In genomic region chr4:41705922-41706754, GRCm38 (mm10) we compare ENCODE assay signal across 11 mouse cellular contexts. TPM values are rescaled to one million over a fixed set of nuclear protein-coding genes. Genes with fewer than 3 reads are reported as not detected.
DNase-seq lines count a peak whose midpoint lies in the region; ATAC-seq lines count a peak whose summit lies in the region.
"Had no signal": no experiment of that assay in that cellular context is flagged by ENCODE, and none has a peak within 500 bp of the region (broad histone marks: within the 10 kb centered on the region; RNA-seq: fewer than 3 reads in every experiment).

No protein-coding gene starts in this region.

- peaks cover 47% of the 10 kb centered on the region for H3K4me1 ChIP-seq in hindbrain, embryonic 10.5 days (replicated peaks)
- peaks cover 23% of the 10 kb centered on the region for H3K4me1 ChIP-seq in hindbrain, embryonic 16.5 days (ENCODE audit: control insufficient read depth, insufficient read depth, low read depth, low read length)
- H3K4me1 ChIP-seq in forebrain, embryonic 13.5 days, result peaks cover 50% of the 10 kb centered on the region
- peaks cover 23% of the 10 kb centered on the region for H3K4me1 ChIP-seq in midbrain, embryonic 14.5 days (ENCODE audit: control insufficient read depth, insufficient read depth, low read length)
- H3K4me1 ChIP-seq in limb, embryonic 10.5 days, result peaks cover 41% of the 10 kb centered on the region

- H3K4me2 ChIP-seq in hindbrain, embryonic 16.5 days (ENCODE audit: low read length), result no peak overlapping the region
- peak overlapping the region; percentile 48 for H3K4me2 ChIP-seq in forebrain, embryonic 13.5 days
- H3K4me2 ChIP-seq in midbrain, embryonic 14.5 days (ENCODE audit: low read length), result peak overlapping the region; percentile 42

- peaks cover 28% of the 10 kb centered on the region for H3K27me3 ChIP-seq in hindbrain, embryonic 10.5 days (ENCODE audit: insufficient read depth, poor library complexity, severe bottlenecking)
- no peaks in the 10 kb centered on the region for H3K27me3 ChIP-seq in hindbrain, embryonic 16.5 days (replicated peaks; ENCODE audit: control insufficient read depth, insufficient read depth, low read length)
- H3K27me3 ChIP-seq in forebrain, embryonic 13.5 days, result no peaks in the 10 kb centered on the region; the same call in 1 of the 2 replicates
- H3K27me3 ChIP-seq in midbrain, embryonic 14.5 days (ENCODE audit: control insufficient read depth, insufficient read depth, low read length), result no peaks in the 10 kb centered on the region
- peaks cover 44% of the 10 kb centered on the region for H3K27me3 ChIP-seq in limb, embryonic 10.5 days (ENCODE audit: low read depth, poor library complexity, severe bottlenecking)

- 73% methylated on average over 19 of the region's 19 CpGs for WGBS in hindbrain, embryonic 10.5 days
- 51% methylated on average over 19 of the region's 19 CpGs for WGBS in hindbrain, embryonic 16.5 days
- WGBS in forebrain, embryonic 13.5 days, result 51% methylated on average over 19 of the region's 19 CpGs
- 45% methylated on average over 19 of the region's 19 CpGs for WGBS in midbrain, embryonic 14.5 days
- WGBS in limb, embryonic 10.5 days, result 75% methylated on average over 19 of the region's 19 CpGs

- DNase-seq in cerebellum, adult 8-10 months, result peak; percentile 41
- no peak for DNase-seq in cerebellum, adult 18-20 months
- no peak for DNase-seq in hindbrain, embryonic 10.5 days (ENCODE audit: low spot score)
- peak; percentile 69 for DNase-seq in midbrain, embryonic 14.5 days
- no peak for DNase-seq in right cerebral cortex, adult 18-20 months
- no peak for DNase-seq in limb, embryonic 10.5 days (ENCODE audit: low spot score)

- no peaks in the 10 kb centered on the region for H3K9me3 ChIP-seq in hindbrain, embryonic 10.5 days
- H3K9me3 ChIP-seq in hindbrain, embryonic 16.5 days (ENCODE audit: control insufficient read depth, low read length), result no peaks in the 10 kb centered on the region
- no peaks in the 10 kb centered on the region for H3K9me3 ChIP-seq in forebrain, embryonic 13.5 days (replicated peaks)
- H3K9me3 ChIP-seq in midbrain, embryonic 14.5 days (ENCODE audit: control insufficient read depth, low read length), result no peaks in the 10 kb centered on the region
- no peaks in the 10 kb centered on the region for H3K9me3 ChIP-seq in limb, embryonic 10.5 days (replicated peaks)

- H3K36me3 ChIP-seq in hindbrain, embryonic 10.5 days, result peaks cover 9% of the 10 kb centered on the region
- no peaks in the 10 kb centered on the region for H3K36me3 ChIP-seq in hindbrain, embryonic 16.5 days (ENCODE audit: control insufficient read depth, insufficient read depth, low read length)
- H3K36me3 ChIP-seq in forebrain, embryonic 13.5 days (ENCODE audit: poor library complexity, severe bottlenecking), result peaks cover 8% of the 10 kb centered on the region
- no peaks in the 10 kb centered on the region for H3K36me3 ChIP-seq in midbrain, embryonic 14.5 days (ENCODE audit: control insufficient read depth, insufficient read depth, low read length)
- H3K36me3 ChIP-seq in limb, embryonic 10.5 days, result peaks cover 10% of the 10 kb centered on the region

- ATAC-seq in hindbrain, embryonic 16.5 days, result no peak
- no peak for ATAC-seq in forebrain, embryonic 13.5 days
- ATAC-seq in midbrain, embryonic 14.5 days (ENCODE audit: low FRiP score, low TSS enrichment), result peak; percentile 32; the same call in 1 of the 2 replicates

- peak overlapping the region; percentile 41; the same call in 1 of the 2 replicates for H3K27ac ChIP-seq in hindbrain, embryonic 10.5 days
- no peak overlapping the region for H3K27ac ChIP-seq in hindbrain, embryonic 16.5 days (ENCODE audit: low read depth, low read length)
- peak overlapping the region; percentile 61; the same call in 1 of the 2 replicates for H3K27ac ChIP-seq in forebrain, embryonic 13.5 days
- H3K27ac ChIP-seq in midbrain, embryonic 14.5 days (replicated peaks; ENCODE audit: low read depth, low read length), result peak overlapping the region; percentile 73
- H3K27ac ChIP-seq in limb, embryonic 10.5 days, result no peak overlapping the region
- H3K27ac ChIP-seq: heart, adult 2 months; macrophage had no signal

- H3K4me3 ChIP-seq in hindbrain, embryonic 10.5 days, result peak overlapping the region; percentile 32; the same call in 1 of the 2 replicates
- H3K4me3 ChIP-seq in hindbrain, embryonic 16.5 days (ENCODE audit: low read length), result no peak overlapping the region
- H3K4me3 ChIP-seq in forebrain, embryonic 13.5 days, result 0 out of 2 replicates have a peak overlapping the region, but pooled peaks have one; percentile 4
- no peak overlapping the region for H3K4me3 ChIP-seq in midbrain, embryonic 14.5 days (replicated peaks; ENCODE audit: low read depth, low read length)
- no peak overlapping the region for H3K4me3 ChIP-seq in limb, embryonic 10.5 days
- H3K4me3 ChIP-seq: heart, adult 2 months had no signal

- H3K9ac ChIP-seq in hindbrain, embryonic 16.5 days (ENCODE audit: low read depth, low read length), result no peak overlapping the region
- peak overlapping the region; percentile 26; the same call in 1 of the 2 replicates for H3K9ac ChIP-seq in forebrain, embryonic 13.5 days
- H3K9ac ChIP-seq in midbrain, embryonic 14.5 days (replicated peaks; ENCODE audit: low read length), result no peak overlapping the region

RNA-seq across cellular contexts. Expression of gene Il11ra1, which starts 6.3 kb away (rescaled TPM):
- polyA plus RNA-seq in hindbrain, embryonic 10.5 days (2016; fragmentation: Nextera tagmentation; extraction: Ambion mirVana), result 84.3 and 91.4 TPM in 2 replicates
- 46.4 and 46.6 TPM in 2 replicates for polyA plus RNA-seq in hindbrain, embryonic 16.5 days (2015; fragmentation: Nextera tagmentation; extraction: Ambion mirVana)
- polyA plus RNA-seq in forebrain, embryonic 13.5 days (2015; fragmentation: Nextera tagmentation; extraction: Ambion mirVana), result 28.1 and 30.7 TPM in 2 replicates
- polyA plus RNA-seq in midbrain, embryonic 14.5 days (2014; fragmentation: Nextera tagmentation; extraction: Ambion mirVana), result 28.1 and 32.1 TPM in 2 replicates
- polyA plus RNA-seq in limb, embryonic 10.5 days (2016; fragmentation: Nextera tagmentation; extraction: Ambion mirVana), result 202 and 253 TPM in 2 replicates

RNA-seq across cellular contexts. Expression of gene Rpp25l, which starts 7.2 kb away (rescaled TPM):
- 89.7 and 96.6 TPM in 2 replicates for polyA plus RNA-seq in hindbrain, embryonic 10.5 days (2016; fragmentation: Nextera tagmentation; extraction: Ambion mirVana)
- 63.6 and 65.2 TPM in 2 replicates for polyA plus RNA-seq in hindbrain, embryonic 16.5 days (2015; fragmentation: Nextera tagmentation; extraction: Ambion mirVana)
- 80.7 and 83.8 TPM in 2 replicates for polyA plus RNA-seq in forebrain, embryonic 13.5 days (2015; fragmentation: Nextera tagmentation; extraction: Ambion mirVana)
- polyA plus RNA-seq in midbrain, embryonic 14.5 days (2014; fragmentation: Nextera tagmentation; extraction: Ambion mirVana), result 62.2 and 64.1 TPM in 2 replicates
- polyA plus RNA-seq in limb, embryonic 10.5 days (2016; fragmentation: Nextera tagmentation; extraction: Ambion mirVana), result 93.6 and 101 TPM in 2 replicates

RNA-seq across cellular contexts. Expression of gene Cntfr, which starts 9.2 kb away (rescaled TPM):
- polyA plus RNA-seq in hindbrain, embryonic 10.5 days (2016; fragmentation: Nextera tagmentation; extraction: Ambion mirVana), result 29.7 and 51.6 TPM in 2 replicates
- 22.5 and 29.5 TPM in 2 replicates for polyA plus RNA-seq in hindbrain, embryonic 16.5 days (2015; fragmentation: Nextera tagmentation; extraction: Ambion mirVana)
- 21.1 and 21.8 TPM in 2 replicates for polyA plus RNA-seq in forebrain, embryonic 13.5 days (2015; fragmentation: Nextera tagmentation; extraction: Ambion mirVana)
- polyA plus RNA-seq in midbrain, embryonic 14.5 days (2014; fragmentation: Nextera tagmentation; extraction: Ambion mirVana), result 23.9 and 46.8 TPM in 2 replicates
- 6.1 and 7.8 TPM in 2 replicates for polyA plus RNA-seq in limb, embryonic 10.5 days (2016; fragmentation: Nextera tagmentation; extraction: Ambion mirVana)
- polyA plus RNA-seq: macrophage had no signal

RNA-seq across cellular contexts. Expression of gene Dctn3, which starts 16.8 kb away (rescaled TPM):
- polyA plus RNA-seq in hindbrain, embryonic 10.5 days (2016; fragmentation: Nextera tagmentation; extraction: Ambion mirVana), result 171 and 232 TPM in 2 replicates
- 309 and 323 TPM in 2 replicates for polyA plus RNA-seq in hindbrain, embryonic 16.5 days (2015; fragmentation: Nextera tagmentation; extraction: Ambion mirVana)
- polyA plus RNA-seq in forebrain, embryonic 13.5 days (2015; fragmentation: Nextera tagmentation; extraction: Ambion mirVana), result 259 and 262 TPM in 2 replicates
- polyA plus RNA-seq in midbrain, embryonic 14.5 days (2014; fragmentation: Nextera tagmentation; extraction: Ambion mirVana), result 249 and 299 TPM in 2 replicates
- polyA plus RNA-seq in limb, embryonic 10.5 days (2016; fragmentation: Nextera tagmentation; extraction: Ambion mirVana), result 118 and 123 TPM in 2 replicates

RNA-seq across cellular contexts. Expression of gene Arid3c, which starts 24.8 kb away (rescaled TPM):
- 0.36 and 0.88 TPM in 2 replicates for polyA plus RNA-seq in hindbrain, embryonic 10.5 days (2016; fragmentation: Nextera tagmentation; extraction: Ambion mirVana)
- 0.76 and 0.84 TPM in 2 replicates for polyA plus RNA-seq in hindbrain, embryonic 16.5 days (2015; fragmentation: Nextera tagmentation; extraction: Ambion mirVana)
- 0.26 TPM in 2 replicates for polyA plus RNA-seq in forebrain, embryonic 13.5 days (2015; fragmentation: Nextera tagmentation; extraction: Ambion mirVana)
- polyA plus RNA-seq in midbrain, embryonic 14.5 days (2014; fragmentation: Nextera tagmentation; extraction: Ambion mirVana), result 0.47 and 0.70 TPM in 2 replicates
- not detected in 2 replicates for polyA plus RNA-seq in limb, embryonic 10.5 days (2016; fragmentation: Nextera tagmentation; extraction: Ambion mirVana)
- polyA plus RNA-seq: heart, adult 2 months; macrophage; spleen, adult 2 months had no signal

Comparison
In these comparisons a context has a peak if more than half of its experiments do, and no peak if none do; other contexts are left out.
1. DNase-seq: peak in cerebellum, adult 8-10 months (single experiment) and midbrain, embryonic 14.5 days (single experiment); none in cerebellum, adult 18-20 months (0 of 2), hindbrain, embryonic 10.5 days (single experiment), right cerebral cortex, adult 18-20 months (single experiment) and limb, embryonic 10.5 days (single experiment).
2. H3K27ac ChIP-seq: peak in hindbrain, embryonic 10.5 days (single experiment), forebrain, embryonic 13.5 days (single experiment) and midbrain, embryonic 14.5 days (single experiment); none in hindbrain, embryonic 16.5 days (single experiment) and limb, embryonic 10.5 days (single experiment).
3. H3K4me3 ChIP-seq: peak in hindbrain, embryonic 10.5 days (single experiment) and forebrain, embryonic 13.5 days (single experiment); none in hindbrain, embryonic 16.5 days (single experiment), midbrain, embryonic 14.5 days (single experiment) and limb, embryonic 10.5 days (single experiment).